Mouse (Mus musculus) cerebellum, adult 2 months (tissue): Measurements from ENCODE around the gene Cdc5l. TPM values are rescaled to one million over a fixed set of nuclear protein-coding genes. Genes with fewer than 3 reads are reported as not detected.
"Not testable (repeated sequence)": the region's sequence is repeated elsewhere in the genome, so short reads cannot be mapped to it uniquely, and the experiment has no call there.

ENCODE experiments used
- DNase-seq, 2 experiments: peaks; one replicate each; pipeline ENCODE4 v3.0.0; 2021
- H3K27ac ChIP-seq: fragments of 200-500 bp; 2 replicates; pipeline ENCODE4 v1.5.1; 2012; ENCODE audit warnings: low read length, control low read depth, inconsistent platforms; ENCODE audit not compliant: insufficient read depth
- H3K27me3 ChIP-seq: fragments of 200-500 bp; 2 replicates; pipeline ENCODE4 v1.6.1; 2012; ENCODE audit warnings: inconsistent platforms, mild to moderate bottlenecking, low read length, moderate library complexity; ENCODE audit not compliant: control insufficient read depth, insufficient read depth
- H3K4me1 ChIP-seq: fragments of 200-500 bp; 2 replicates; pipeline ENCODE4 v1.6.1; 2011; ENCODE audit warnings: low read length; ENCODE audit not compliant: control insufficient read depth, insufficient read depth
- H3K4me3 ChIP-seq: fragments of 200-500 bp; replicated peaks from 2 replicates; pipeline ENCODE3; 2011; ENCODE audit warnings: mild to moderate bottlenecking, low read depth, low read length, control low read depth; ENCODE audit not compliant: insufficient read depth
- CTCF ChIP-seq: fragments of 200-500 bp; IDR thresholded peaks from 2 replicates; pipeline ENCODE4 v1.5.1; 2011; ENCODE audit warnings: low read depth, mild to moderate bottlenecking, control low read depth, low read length, moderate library complexity, borderline replicate concordance; ENCODE audit not compliant: insufficient read depth
- POLR2A ChIP-seq: fragments of 200-500 bp; IDR thresholded peaks from 2 replicates; pipeline ENCODE4 v1.6.1; 2011; ENCODE audit warnings: low read length, control low read depth, borderline replicate concordance; ENCODE audit not compliant: insufficient read depth
- WGBS: fragments of 180-500 bp; shearing (Covaris S2); methylation state at CpG from one replicate; pipeline ENCODE4 v1.1.7; 2018; 5-methylcytosine and 5-hydroxymethylcytosine counted together
- polyA plus RNA-seq: library from polyadenylated mRNA; depleted of rRNA; stranded (reverse); fragments of >200 nt; gene quantifications from 2 replicates; pipeline ENCODE4 v1.2.3, GENCODE M21; 2012

Gene Cdc5l
- polyA plus RNA-seq, 1 experiment, result 37.7 TPM

- Histone ChIP-seq H3K4me1 (no peaks in the 10 kb centered on the region), H3K27me3 (no peaks in the 10 kb centered on the region), H3K4me3 (no peak overlapping the region), H3K27ac (no peak overlapping the region)
- WGBS, result 81% methylated on average over 5 of the region's 5 CpGs
- no peak for TF ChIP-seq CTCF
- no peak for TF ChIP-seq POLR2A
- no peak for DNase-seq
Observed at GRCm38 (mm10) chr17:45468302-45468701, 34.8 kb upstream of the Cdc5l start.

GRCm38 (mm10) chr17:45466701-45467100, 33.2 kb upstream of the Cdc5l start:
- Histone ChIP-seq H3K27ac (no peak overlapping the region), H3K4me1 (no peaks in the 10 kb centered on the region), H3K27me3 (no peaks in the 10 kb centered on the region), H3K4me3 (no peak overlapping the region)
- TF ChIP-seq POLR2A, result no peak
- WGBS, result 58% methylated on average over 2 of the region's 2 CpGs
- DNase-seq, result no peak

- Histone ChIP-seq H3K4me1 (no peaks in the 10 kb centered on the region), H3K27ac (no peak overlapping the region), H3K4me3 (no peak overlapping the region), H3K27me3 (no peaks in the 10 kb centered on the region)
- no peak for TF ChIP-seq POLR2A
- TF ChIP-seq CTCF, result no peak
- no peak for DNase-seq
- WGBS, result 88% methylated on average over 9 of the region's 9 CpGs
Observed at GRCm38 (mm10) chr17:45464255-45464654, 30.7 kb upstream of the Cdc5l start.

GRCm38 (mm10) chr17:45462506-45462905, 29.0 kb upstream of the Cdc5l start:
- 95% methylated on average over 4 of the region's 4 CpGs for WGBS
- Histone ChIP-seq H3K27me3 (no peaks in the 10 kb centered on the region), H3K4me1 (no peaks in the 10 kb centered on the region), H3K27ac (no peak overlapping the region), H3K4me3 (no peak overlapping the region)
- DNase-seq, result no peak
- TF ChIP-seq CTCF (no peak), POLR2A (no peak)

GRCm38 (mm10) chr17:45459062-45459461, 25.5 kb upstream of the Cdc5l start:
- Histone ChIP-seq H3K27me3 (no peaks in the 10 kb centered on the region), H3K4me1 (peaks cover 3% of the 10 kb centered on the region; the same call in 1 of the 2 replicates), H3K27ac (no peak overlapping the region), H3K4me3 (no peak overlapping the region)
- TF ChIP-seq POLR2A (no peak), CTCF (no peak)
- 91% methylated on average over 8 of the region's 8 CpGs for WGBS
- no peak for DNase-seq

GRCm38 (mm10) chr17:45458516-45458915, 25.0 kb upstream of the Cdc5l start:
- WGBS, result 82% methylated on average over 4 of the region's 4 CpGs
- Histone ChIP-seq H3K27me3 (no peaks in the 10 kb centered on the region), H3K4me3 (no peak overlapping the region), H3K27ac (no peak overlapping the region), H3K4me1 (peaks cover 3% of the 10 kb centered on the region; the same call in 1 of the 2 replicates)
- TF ChIP-seq POLR2A (no peak), CTCF (no peak)
- no peak for DNase-seq

- DNase-seq, result no peak
- Histone ChIP-seq H3K4me1 (peaks cover 3% of the 10 kb centered on the region; the same call in 1 of the 2 replicates), H3K4me3 (no peak overlapping the region), H3K27ac (no peak overlapping the region), H3K27me3 (no peaks in the 10 kb centered on the region)
- WGBS, result 94% methylated on average over 5 of the region's 5 CpGs
- no peak for TF ChIP-seq POLR2A
- no peak for TF ChIP-seq CTCF
Observed at GRCm38 (mm10) chr17:45457487-45457886, 23.9 kb upstream of the Cdc5l start.

- Histone ChIP-seq H3K4me3 (no peak overlapping the region), H3K4me1 (peaks cover 3% of the 10 kb centered on the region; the same call in 1 of the 2 replicates), H3K27me3 (no peaks in the 10 kb centered on the region), H3K27ac (no peak overlapping the region)
- 36% methylated on average over 13 of the region's 13 CpGs for WGBS
- TF ChIP-seq POLR2A, result no peak
- TF ChIP-seq CTCF, result no peak
- no peak for DNase-seq
Observed at GRCm38 (mm10) chr17:45456260-45457152, 23.0 kb upstream of the Cdc5l start.

GRCm38 (mm10) chr17:45455783-45456182, 22.2 kb upstream of the Cdc5l start:
- not testable (repeated sequence) for H3K4me1 ChIP-seq, H3K27ac ChIP-seq, DNase-seq, H3K4me3 ChIP-seq, H3K27me3 ChIP-seq
- 84% methylated on average over 9 of the region's 9 CpGs for WGBS
